Mouse (Mus musculus) heart, adult 2 months (tissue): ENCODE results near the gene Acer1. TPM values are rescaled to one million over a fixed set of nuclear protein-coding genes. Genes with fewer than 3 reads are reported as not detected.

ENCODE experiments used
- DNase-seq, 2 experiments: peaks; one replicate each; pipeline ENCODE4 v3.0.0; 2021
- H3K27ac ChIP-seq: fragments of 200-600 bp; 2 replicates; pipeline ENCODE4 v1.8.1; 2022
- H3K27me3 ChIP-seq: fragments of 200-500 bp; 2 replicates; pipeline ENCODE4 v1.6.1; 2012; ENCODE audit warnings: mild to moderate bottlenecking, low read length, inconsistent platforms, mixed read lengths; ENCODE audit not compliant: control insufficient read depth, insufficient read depth
- H3K36me3 ChIP-seq: fragments of 200-500 bp; 2 replicates; pipeline ENCODE4 v1.6.1; 2012; ENCODE audit warnings: low read length, inconsistent platforms; ENCODE audit not compliant: control insufficient read depth, insufficient read depth
- H3K4me1 ChIP-seq: fragments of 200-500 bp; 2 replicates; pipeline ENCODE4 v1.6.1; 2011; ENCODE audit warnings: low read length; ENCODE audit not compliant: control insufficient read depth, insufficient read depth
- H3K4me3 ChIP-seq: fragments of 200-600 bp; 2 replicates; pipeline ENCODE4 v1.8.1; 2022
- H3K79me2 ChIP-seq: fragments of 200-500 bp; replicated peaks from 2 replicates; pipeline ENCODE4 v1.6.1; 2012; ENCODE audit warnings: mild to moderate bottlenecking, inconsistent platforms, low read length, moderate library complexity, mixed read lengths; ENCODE audit not compliant: control insufficient read depth, insufficient read depth
- H3K9ac ChIP-seq: fragments of 200-500 bp; 2 replicates; pipeline ENCODE4 v1.6.1; 2012; ENCODE audit warnings: low read depth, mild to moderate bottlenecking, control low read depth, inconsistent platforms, low read length, mixed read lengths
- CTCF ChIP-seq: fragments of 200-600 bp; IDR thresholded peaks from 2 replicates; pipeline ENCODE4 v1.8.1; 2022; ENCODE audit warnings: antibody characterized with exemption, mild to moderate bottlenecking, moderate library complexity
- EP300 ChIP-seq: fragments of 200-500 bp; IDR thresholded peaks from 2 replicates; pipeline ENCODE4 v1.6.1; 2011; ENCODE audit warnings: low read depth, low read length, control low read depth; ENCODE audit not compliant: insufficient read depth
- POLR2A ChIP-seq: fragments of 200-500 bp; IDR thresholded peaks from 2 replicates; pipeline ENCODE4 v1.6.1; 2011; ENCODE audit warnings: mild to moderate bottlenecking, low read depth, low read length, control low read depth; ENCODE audit not compliant: insufficient read depth
- WGBS: fragments of 180-500 bp; shearing (Covaris S2); methylation state at CpG from one replicate; pipeline ENCODE4 v1.1.7; 2018; 5-methylcytosine and 5-hydroxymethylcytosine counted together
- intact Hi-C: fragments of 180-260 bp; cut with DNase I; formaldehyde crosslinking; loops from one replicate; pipeline ENCODE4 v1.15.1; 2025
- polyA plus RNA-seq: library from polyadenylated mRNA; depleted of rRNA; stranded (reverse); fragments of >200 nt; gene quantifications from 2 replicates; pipeline ENCODE4 v1.2.3, GENCODE M21; 2012
- total RNA-seq, 2 experiments: library from RNA; stranded (reverse); gene quantifications; 2 replicates each; pipeline ENCODE4 v1.2.3; 2021

The Acer1 gene
- total and polyA plus RNA-seq, 3 experiments = not detected

DNA sequence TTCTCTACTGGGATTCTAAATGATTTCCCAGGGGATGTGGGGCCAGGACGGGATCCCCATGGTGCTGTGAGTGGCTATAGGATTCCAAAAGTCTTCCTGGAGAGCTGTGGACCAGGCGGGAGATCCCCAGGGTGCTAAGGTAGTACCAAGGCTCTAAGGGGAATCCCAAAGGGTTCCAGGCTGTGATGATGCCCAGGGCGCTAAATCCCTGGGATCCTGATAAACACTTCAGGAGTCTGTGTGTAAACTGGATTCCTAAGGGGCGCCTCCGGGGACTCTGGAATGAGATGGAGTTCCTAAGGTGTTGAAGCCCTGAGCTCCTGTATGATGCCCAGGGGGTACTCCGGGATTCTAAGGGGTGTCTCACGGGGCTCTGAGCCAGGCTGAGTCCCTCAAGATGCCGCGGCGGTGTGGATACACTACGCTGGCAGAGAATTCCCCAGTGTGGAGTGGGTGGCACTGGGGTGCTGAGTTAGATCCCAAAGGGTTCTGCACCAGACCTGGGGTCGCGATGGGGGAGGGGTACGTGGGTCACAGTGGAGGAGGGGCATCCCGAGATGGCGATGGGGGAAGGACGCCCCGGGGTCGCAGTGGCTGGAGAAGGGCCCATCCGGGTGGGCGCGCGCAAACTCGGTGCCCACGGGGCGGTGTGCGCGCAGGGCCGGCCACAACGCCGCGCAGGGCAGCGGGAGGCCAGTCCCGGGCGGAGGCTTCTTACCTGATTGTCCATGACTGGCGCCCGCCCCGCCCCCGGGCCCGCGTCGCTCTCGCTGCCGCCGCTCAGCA is 47.2 kb downstream of the Acer1 start:
- 3% methylated on average over 34 of the region's 45 CpGs for WGBS
- intact Hi-C loops = loop anchor here (5.0 kb wide), 2 partner anchors 102 to 127 kb away; partner anchors contain the start of gene Rfx2
- H3K36me3 ChIP-seq = no peaks in the 10 kb centered on the region

DNA sequence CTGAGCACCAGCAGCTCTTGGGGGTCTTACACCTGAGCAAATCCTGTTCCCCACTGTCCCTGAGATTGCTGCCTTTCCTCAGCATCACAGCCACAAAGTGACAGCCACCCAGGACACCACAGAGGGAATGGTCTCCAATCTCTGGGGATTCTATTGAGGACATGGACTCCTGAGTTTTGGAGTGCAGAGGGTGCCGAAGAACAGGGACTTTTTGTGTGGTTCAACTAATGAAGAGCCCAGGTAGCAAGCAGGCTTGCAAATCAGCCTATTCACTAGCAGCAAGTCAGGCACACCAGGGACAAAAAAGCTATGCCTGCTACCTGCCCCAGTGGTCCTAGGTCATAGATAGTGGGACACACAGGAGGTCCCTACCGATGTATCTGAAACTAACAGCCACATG is 48.5 kb downstream of the Acer1 start:
- H3K4me3 ChIP-seq = no peak overlapping the region
- no peak for TF ChIP-seq CTCF
- no peak for TF ChIP-seq EP300
- no peak for TF ChIP-seq POLR2A
- 88% methylated on average over 2 of the region's 2 CpGs for WGBS
- no peaks in the 10 kb centered on the region for H3K27me3 ChIP-seq
- DNase-seq = no peak
- intact Hi-C loops = no loop called here
- no peak overlapping the region for H3K27ac ChIP-seq
- peaks cover 6% of the 10 kb centered on the region for H3K79me2 ChIP-seq
- H3K9ac ChIP-seq = no peak overlapping the region
- H3K36me3 ChIP-seq = no peaks in the 10 kb centered on the region
- H3K4me1 ChIP-seq = peaks cover 1% of the 10 kb centered on the region

More for the DNA sequence above, 47.2 kb downstream of the Acer1 start:
- Histone ChIP-seq H3K79me2 (peaks cover 6% of the 10 kb centered on the region), H3K4me3 (peak overlapping the region; percentile 96), H3K4me1 (no peaks in the 10 kb centered on the region; the same call in none of the 2 replicates), H3K27me3 (no peaks in the 10 kb centered on the region), H3K27ac (peak overlapping the region; percentile 73), H3K9ac (peak overlapping the region; percentile 98)
- TF ChIP-seq CTCF (no peak), POLR2A (no peak), EP300 (no peak)
- DNase-seq = no peak

DNA sequence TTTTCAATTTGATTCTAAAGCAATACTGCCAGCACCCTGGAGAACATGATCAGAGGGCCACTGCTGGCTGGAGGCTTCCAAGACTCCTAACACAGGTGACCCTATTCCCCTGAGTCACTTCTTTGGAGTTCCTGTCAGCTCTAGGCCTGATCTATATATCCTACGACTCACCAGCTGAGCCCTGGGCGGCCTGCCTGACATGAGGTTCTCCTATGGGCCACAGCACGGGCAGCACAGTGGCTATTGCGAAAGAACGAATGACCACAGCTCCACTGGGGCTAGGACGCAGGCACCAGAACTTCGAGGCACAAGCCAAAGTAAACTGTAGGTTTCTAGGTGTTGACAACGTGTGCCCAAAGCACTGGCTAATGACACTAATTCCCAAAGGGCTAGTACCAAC is 51.9 kb downstream of the Acer1 start:
- TF ChIP-seq EP300 (no peak), POLR2A (no peak), CTCF (no peak)
- DNase-seq = no peak
- peaks cover 1% of the 10 kb centered on the region for H3K4me1 ChIP-seq
- H3K27me3 ChIP-seq = no peaks in the 10 kb centered on the region
- intact Hi-C loops = no loop called here
- peaks cover 9% of the 10 kb centered on the region for H3K79me2 ChIP-seq
- no peak overlapping the region for H3K4me3 ChIP-seq
- H3K27ac ChIP-seq = no peak overlapping the region
- no peaks in the 10 kb centered on the region for H3K36me3 ChIP-seq
- 58% methylated on average over 8 of the region's 8 CpGs for WGBS
- H3K9ac ChIP-seq = no peak overlapping the region

DNA sequence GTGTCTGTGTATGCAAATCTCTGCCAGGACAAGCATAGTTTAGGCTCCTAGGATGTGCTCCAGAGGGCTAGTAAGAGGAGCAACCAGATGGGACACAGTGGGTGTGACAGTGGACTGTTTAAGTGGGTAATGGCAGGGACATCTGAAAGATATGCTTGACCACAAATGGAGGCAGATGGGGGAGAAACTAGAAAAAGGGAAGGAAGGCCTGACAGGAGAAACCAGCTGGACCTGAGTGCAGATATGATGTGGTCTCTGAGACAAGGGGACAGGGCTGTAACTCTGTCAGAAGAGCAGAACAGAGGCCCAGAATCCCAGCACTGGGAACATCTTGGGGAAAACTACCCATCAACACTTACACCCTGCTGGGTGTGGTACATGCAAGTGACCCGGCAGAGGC is 52.4 kb downstream of the Acer1 start:
- Histone ChIP-seq H3K4me1 (peaks cover 1% of the 10 kb centered on the region), H3K27me3 (no peaks in the 10 kb centered on the region), H3K27ac (no peak overlapping the region), H3K9ac (no peak overlapping the region), H3K79me2 (peaks cover 7% of the 10 kb centered on the region), H3K4me3 (no peak overlapping the region), H3K36me3 (no peaks in the 10 kb centered on the region)
- no peak for DNase-seq
- 55% methylated on average over 1 of the region's 1 CpGs for WGBS
- intact Hi-C loops = no loop called here
- no peak for TF ChIP-seq EP300
- TF ChIP-seq CTCF = no peak
- no peak for TF ChIP-seq POLR2A

DNA sequence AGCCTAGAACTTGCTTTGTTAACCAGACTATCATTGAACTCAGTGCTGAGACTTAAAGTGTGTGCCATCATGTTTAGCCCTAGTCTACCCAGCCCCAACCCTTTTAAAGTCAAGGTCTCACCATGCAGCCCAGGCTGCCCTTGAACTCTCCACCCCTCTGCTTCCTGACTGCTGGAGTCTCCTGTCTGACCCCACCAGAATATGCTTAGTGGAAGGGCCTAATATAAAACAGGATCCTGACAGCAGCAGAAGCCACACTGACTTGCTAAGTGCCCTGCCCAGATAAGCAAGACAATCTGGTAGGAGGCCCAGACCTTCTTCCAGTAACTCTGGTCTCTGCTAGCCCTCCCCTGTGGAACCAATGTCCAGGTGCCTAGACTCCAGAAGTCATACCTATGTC is 52.8 kb downstream of the Acer1 start:
- H3K79me2 ChIP-seq = peaks cover 7% of the 10 kb centered on the region
- intact Hi-C loops = no loop called here
- DNase-seq = no peak
- no peaks in the 10 kb centered on the region for H3K36me3 ChIP-seq
- no peak overlapping the region for H3K27ac ChIP-seq
- H3K4me1 ChIP-seq = peaks cover 1% of the 10 kb centered on the region
- no peak overlapping the region for H3K4me3 ChIP-seq
- no peak overlapping the region for H3K9ac ChIP-seq
- no peaks in the 10 kb centered on the region for H3K27me3 ChIP-seq
- TF ChIP-seq POLR2A (no peak), EP300 (no peak), CTCF (no peak)

DNA sequence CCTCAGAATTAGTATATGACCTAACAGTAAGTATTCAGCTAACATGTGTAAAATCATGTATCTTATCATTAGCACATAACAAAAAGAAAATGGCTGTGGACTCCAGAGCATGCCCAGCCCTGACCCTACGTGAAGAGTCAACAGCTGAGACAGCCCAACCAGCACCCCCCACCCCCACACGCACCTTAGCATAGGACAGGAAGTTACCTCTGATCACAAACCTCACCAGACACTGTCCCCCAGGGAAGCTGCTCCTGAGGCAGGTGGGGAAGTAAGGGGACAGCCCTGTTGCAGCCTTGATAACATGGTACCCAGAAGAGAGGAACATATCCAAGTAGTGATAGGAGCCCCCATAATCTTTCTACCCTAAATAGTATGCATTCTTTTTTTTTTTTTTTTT is 55.9 kb downstream of the Acer1 start:
- Histone ChIP-seq H3K4me3 (no peak overlapping the region), H3K9ac (no peak overlapping the region), H3K36me3 (no peaks in the 10 kb centered on the region), H3K27me3 (no peaks in the 10 kb centered on the region), H3K4me1 (peaks cover 1% of the 10 kb centered on the region; the same call in 1 of the 2 replicates), H3K27ac (no peak overlapping the region), H3K79me2 (peaks cover 4% of the 10 kb centered on the region)
- intact Hi-C loops = no loop called here
- peak in 1 of 2 experiments; percentile 1 for DNase-seq
- WGBS = 90% methylated on average over 2 of the region's 2 CpGs
- TF ChIP-seq POLR2A (no peak), EP300 (no peak), CTCF (no peak)
